Mouse (Mus musculus) heart, embryonic 16.5 days (tissue): ENCODE results near the gene Cntnap5a. TPM values are rescaled to one million over a fixed set of nuclear protein-coding genes. Genes with fewer than 3 reads are reported as not detected.

ENCODE experiments used
- ATAC-seq: fragments of 200-750 bp; cut with Nextera tagmentation; replicated peaks from 2 replicates; pipeline ENCODE4 v1.8.0; 2017; ENCODE audit warnings: moderate number of reproducible peaks; ENCODE audit not compliant: insufficient read depth, low FRiP score; ENCODE audit errors: extremely low read depth
- H3K27ac ChIP-seq: fragments of 300-500 bp; sonication (generic); 2 replicates; pipeline ENCODE4 v1.5.1; 2014; ENCODE audit warnings: mild to moderate bottlenecking, low read length, control low read depth, moderate library complexity
- H3K27me3 ChIP-seq: fragments of 300-500 bp; sonication (generic); 2 replicates; pipeline ENCODE4 v1.6.1; 2014; ENCODE audit warnings: low read length, mixed read lengths; ENCODE audit not compliant: control insufficient read depth, insufficient read depth
- H3K36me3 ChIP-seq: fragments of 300-500 bp; sonication (generic); 2 replicates; pipeline ENCODE4 v1.6.1; 2014; ENCODE audit not compliant: control insufficient read depth, insufficient read depth
- H3K4me1 ChIP-seq: fragments of 300-500 bp; sonication (generic); 2 replicates; pipeline ENCODE4 v1.6.1; 2014; ENCODE audit warnings: low read length, mixed read lengths; ENCODE audit not compliant: control insufficient read depth, insufficient read depth
- H3K4me2 ChIP-seq: fragments of 300-500 bp; sonication (generic); 2 replicates; pipeline ENCODE4 v1.6.1; 2014; ENCODE audit warnings: low read depth, mild to moderate bottlenecking, control low read depth, low read length
- H3K4me3 ChIP-seq: fragments of 300-500 bp; sonication (generic); 2 replicates; pipeline ENCODE4 v1.5.1; 2014; ENCODE audit warnings: mild to moderate bottlenecking, control low read depth, low read length
- H3K9ac ChIP-seq: fragments of 300-500 bp; sonication (generic); 2 replicates; pipeline ENCODE4 v1.6.1; 2014; ENCODE audit warnings: low read length, control low read depth
- H3K9me3 ChIP-seq: fragments of 300-500 bp; sonication (generic); replicated peaks from 2 replicates; pipeline ENCODE4 v1.6.1; 2016; ENCODE audit warnings: low read length; ENCODE audit not compliant: control insufficient read depth
- WGBS: fragments of 180-500 bp; shearing (Covaris S2); extraction: QIAGEN DNeasy Blood & Tissue Kit; methylation state at CpG from one replicate; pipeline ENCODE4 v1.1.7; 2014; 5-methylcytosine and 5-hydroxymethylcytosine counted together
- polyA plus RNA-seq: library from polyadenylated mRNA; unstranded; fragments of >200 nt; fragmentation: Nextera tagmentation; extraction: Ambion mirVana; gene quantifications from 2 replicates; pipeline ENCODE4 v1.2.1, GENCODE M21; 2015

Gene Cntnap5a
- polyA plus RNA-seq, 1 experiment from 2014 or later = not detected

DNA sequence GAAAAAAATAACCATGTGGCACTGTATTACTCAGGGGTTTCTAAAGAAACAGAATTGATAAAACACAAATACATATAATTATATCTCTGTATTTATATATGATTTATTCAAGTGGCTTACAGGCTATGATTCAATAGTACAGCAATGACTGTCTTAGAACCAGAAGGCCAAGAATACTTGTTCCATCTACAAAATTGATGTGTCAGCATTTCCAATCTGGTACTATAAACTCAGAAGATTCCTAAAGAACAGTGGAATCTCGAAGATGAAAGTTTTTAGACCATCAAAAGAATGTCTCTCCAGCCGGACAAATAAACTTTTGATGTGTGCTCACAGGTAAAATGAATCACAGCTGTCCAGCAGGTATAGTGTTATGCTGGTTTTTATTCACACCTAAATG is 331.2 kb downstream of the Cntnap5a start:
- Histone ChIP-seq H3K27me3 (no peaks in the 10 kb centered on the region), H3K9me3 (no peaks in the 10 kb centered on the region), H3K27ac (no peak overlapping the region), H3K9ac (no peak overlapping the region), H3K36me3 (no peaks in the 10 kb centered on the region), H3K4me2 (no peak overlapping the region), H3K4me1 (no peaks in the 10 kb centered on the region), H3K4me3 (no peak overlapping the region)
- 72% methylated on average over 2 of the region's 2 CpGs for WGBS
- no peak for ATAC-seq

- no peak overlapping the region for H3K4me2 ChIP-seq
- WGBS = 79% methylated on average over 1 of the region's 1 CpGs
- H3K27ac ChIP-seq = no peak overlapping the region
- no peak overlapping the region for H3K4me3 ChIP-seq
- no peak for ATAC-seq
- no peaks in the 10 kb centered on the region for H3K27me3 ChIP-seq
- no peak overlapping the region for H3K9ac ChIP-seq
- H3K9me3 ChIP-seq = no peaks in the 10 kb centered on the region
- H3K36me3 ChIP-seq = no peaks in the 10 kb centered on the region
- H3K4me1 ChIP-seq = no peaks in the 10 kb centered on the region
Measured at GRCm38 (mm10) chr1:116029653-116030052, 345.1 kb downstream of the Cntnap5a start.

DNA sequence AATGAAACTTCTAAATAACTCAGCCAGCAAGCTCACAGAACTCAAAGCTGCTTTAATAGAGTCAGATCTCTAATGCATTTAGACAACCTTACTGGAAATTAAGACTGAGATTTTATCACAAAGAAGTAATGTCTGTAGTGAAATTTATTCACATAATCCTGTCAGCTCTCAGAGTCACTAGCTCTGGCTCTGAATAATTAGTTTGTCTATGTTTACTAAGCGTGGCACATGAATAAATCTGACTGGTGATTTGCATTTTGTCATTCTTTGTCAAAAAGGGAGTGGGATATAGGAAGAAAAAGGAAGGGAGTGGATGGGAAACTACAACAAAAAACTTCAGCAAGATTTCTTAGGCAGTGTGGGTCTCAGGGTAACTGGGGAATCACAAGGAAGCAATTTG is 351.3 kb downstream of the Cntnap5a start:
- H3K27me3 ChIP-seq = no peaks in the 10 kb centered on the region
- no peaks in the 10 kb centered on the region for H3K4me1 ChIP-seq
- no peak overlapping the region for H3K9ac ChIP-seq
- ATAC-seq = no peak
- no peaks in the 10 kb centered on the region for H3K36me3 ChIP-seq
- H3K4me2 ChIP-seq = no peak overlapping the region
- H3K27ac ChIP-seq = no peak overlapping the region
- 51% methylated on average over 1 of the region's 1 CpGs for WGBS
- H3K9me3 ChIP-seq = no peaks in the 10 kb centered on the region
- no peak overlapping the region for H3K4me3 ChIP-seq

DNA sequence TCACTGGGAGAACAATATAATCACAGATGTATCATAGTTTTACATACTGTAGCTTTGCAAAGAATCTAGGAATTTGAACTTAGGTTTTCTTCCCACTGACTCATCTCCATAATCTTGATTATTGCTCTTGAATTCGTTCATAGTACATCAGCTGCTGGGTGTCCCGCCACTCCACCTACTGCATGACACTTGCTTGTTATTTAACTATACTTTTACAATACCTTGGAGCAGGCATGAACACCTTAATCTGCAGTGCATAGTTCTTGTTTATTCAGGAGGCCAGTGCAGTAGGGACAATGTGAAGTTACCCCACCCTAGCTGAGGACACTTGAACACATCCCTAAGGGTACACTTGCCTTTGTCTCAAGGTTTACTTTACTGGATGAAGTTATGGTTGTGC is 352.3 kb downstream of the Cntnap5a start:
- Histone ChIP-seq H3K4me3 (no peak overlapping the region), H3K4me2 (no peak overlapping the region), H3K4me1 (no peaks in the 10 kb centered on the region), H3K9ac (no peak overlapping the region), H3K27ac (no peak overlapping the region), H3K27me3 (no peaks in the 10 kb centered on the region), H3K9me3 (no peaks in the 10 kb centered on the region), H3K36me3 (no peaks in the 10 kb centered on the region)
- WGBS = 84% methylated on average over 2 of the region's 2 CpGs
- ATAC-seq = no peak

GRCm38 (mm10) chr1:116044083-116044482 is 359.5 kb downstream of the Cntnap5a start:
- Histone ChIP-seq H3K27me3 (no peaks in the 10 kb centered on the region), H3K4me3 (no peak overlapping the region), H3K9ac (no peak overlapping the region), H3K4me1 (no peaks in the 10 kb centered on the region), H3K36me3 (no peaks in the 10 kb centered on the region), H3K9me3 (no peaks in the 10 kb centered on the region), H3K4me2 (no peak overlapping the region), H3K27ac (no peak overlapping the region)
- 55% methylated on average over 1 of the region's 1 CpGs for WGBS
- ATAC-seq = no peak

GRCm38 (mm10) chr1:116107010-116107723 is 422.6 kb downstream of the Cntnap5a start:
- no peaks in the 10 kb centered on the region for H3K4me1 ChIP-seq
- H3K27me3 ChIP-seq = no peaks in the 10 kb centered on the region
- no peak overlapping the region for H3K9ac ChIP-seq
- no peak overlapping the region for H3K4me2 ChIP-seq
- no peaks in the 10 kb centered on the region for H3K9me3 ChIP-seq
- no peak overlapping the region for H3K4me3 ChIP-seq
- no peak for ATAC-seq
- 85% methylated on average over 3 of the region's 3 CpGs for WGBS
- no peaks in the 10 kb centered on the region for H3K36me3 ChIP-seq
- no peak overlapping the region for H3K27ac ChIP-seq

DNA sequence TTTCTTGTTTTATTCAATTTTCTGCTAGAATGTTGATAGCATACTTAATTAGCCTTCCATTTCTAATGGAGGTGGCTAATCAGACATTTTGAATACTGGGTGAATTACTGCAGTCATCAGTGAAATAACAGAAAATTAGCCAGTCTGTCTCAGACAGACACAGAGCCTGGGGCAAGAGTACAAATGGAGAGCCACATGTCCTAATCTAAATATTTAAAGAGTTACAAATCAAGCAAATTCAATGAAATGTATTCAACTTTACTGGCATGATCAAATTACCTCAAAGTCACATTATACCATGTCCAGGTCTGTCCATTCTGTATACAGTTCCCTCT is 423.1 kb downstream of the Cntnap5a start:
- Histone ChIP-seq H3K9me3 (no peaks in the 10 kb centered on the region), H3K27ac (no peak overlapping the region), H3K27me3 (no peaks in the 10 kb centered on the region)

DNA sequence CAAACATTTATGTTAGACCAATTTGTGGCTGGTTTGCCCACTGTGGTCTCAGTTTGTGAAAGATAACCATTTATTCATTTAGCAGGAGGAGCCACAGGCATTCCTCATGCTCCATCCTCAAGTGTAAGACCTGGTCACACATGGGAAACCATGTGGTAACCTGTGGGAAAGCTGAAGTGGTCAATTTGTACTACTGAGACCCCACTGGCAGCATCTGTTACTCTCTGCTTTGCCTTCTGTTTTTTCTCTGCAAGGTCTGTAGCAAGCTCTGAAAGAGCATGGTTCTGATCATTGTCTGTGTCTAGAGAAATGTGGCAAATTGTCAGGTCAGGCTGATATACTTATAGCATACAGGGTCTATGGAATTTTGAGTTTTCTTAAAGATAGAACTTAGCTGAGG is 423.8 kb downstream of the Cntnap5a start:
- Histone ChIP-seq H3K36me3 (no peaks in the 10 kb centered on the region), H3K9ac (no peak overlapping the region), H3K9me3 (no peaks in the 10 kb centered on the region), H3K27me3 (no peaks in the 10 kb centered on the region), H3K4me2 (no peak overlapping the region), H3K4me3 (no peak overlapping the region), H3K4me1 (no peaks in the 10 kb centered on the region), H3K27ac (no peak overlapping the region)
- ATAC-seq = no peak

More for the DNA sequence above, 423.1 kb downstream of the Cntnap5a start:
- Histone ChIP-seq H3K9ac (no peak overlapping the region), H3K4me2 (no peak overlapping the region), H3K36me3 (no peaks in the 10 kb centered on the region), H3K4me3 (no peak overlapping the region), H3K4me1 (no peaks in the 10 kb centered on the region)
- ATAC-seq = no peak

DNA sequence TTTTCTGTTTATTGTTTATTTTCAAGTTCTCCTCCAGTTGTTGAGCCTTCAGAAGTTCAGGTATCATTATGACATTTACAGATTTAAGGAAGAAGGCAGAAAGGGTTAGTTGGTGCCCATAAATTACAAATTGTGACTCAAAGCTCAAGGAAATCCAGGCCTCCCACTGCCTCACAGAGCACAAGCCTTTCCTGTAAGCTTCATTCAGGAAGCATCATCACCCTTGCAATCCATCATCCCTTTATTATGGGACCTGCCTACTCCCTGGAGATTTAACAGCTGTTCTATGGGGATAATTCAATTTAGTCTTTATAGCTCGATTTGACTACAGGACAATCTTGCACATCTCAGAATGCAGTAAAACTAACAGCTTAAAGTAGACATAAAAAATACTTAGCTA is 441.2 kb downstream of the Cntnap5a start:
- ATAC-seq = no peak

More for the DNA sequence above, 441.2 kb downstream of the Cntnap5a start:
- Histone ChIP-seq H3K36me3 (no peaks in the 10 kb centered on the region), H3K4me1 (no peaks in the 10 kb centered on the region), H3K27me3 (no peaks in the 10 kb centered on the region), H3K4me3 (no peak overlapping the region), H3K4me2 (no peak overlapping the region), H3K9ac (no peak overlapping the region), H3K27ac (no peak overlapping the region), H3K9me3 (no peaks in the 10 kb centered on the region)
- WGBS = 51% methylated on average over 1 of the region's 1 CpGs
